17 mouse cellular contexts compared by ENCODE assay signal in the genomic region with DNA sequence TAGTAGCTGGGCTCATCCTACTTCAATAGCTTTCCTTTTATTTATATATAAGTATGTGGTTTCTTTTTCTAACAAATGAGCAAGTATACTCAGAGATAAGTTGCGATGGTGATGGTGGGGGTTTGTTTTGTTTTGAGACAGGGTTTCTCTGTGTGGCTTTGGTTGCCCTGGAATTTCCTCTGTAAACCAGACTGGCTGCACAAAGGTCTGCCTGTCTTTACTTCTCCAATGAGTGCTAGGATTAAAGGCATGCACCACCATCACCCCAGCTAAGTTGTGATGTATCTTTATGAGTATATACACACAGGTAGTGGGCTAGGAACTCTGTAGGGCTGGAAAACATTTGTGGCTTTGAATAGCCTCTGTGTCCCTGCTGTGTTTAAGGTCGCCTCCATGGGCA.
"Had no signal": no experiment of that assay in that cellular context is flagged by ENCODE, and none has a peak within 500 bp of the region (broad histone marks: within the 10 kb centered on the region; RNA-seq: fewer than 3 reads in every experiment).

No protein-coding gene starts in this region.

- H3K4me2 ChIP-seq: kidney, embryonic 15.5 days; limb, embryonic 13.5 days; liver, embryonic 11.5 days; liver, embryonic 15.5 days had no signal

- ATAC-seq: lung, postnatal 0 days; midbrain, embryonic 13.5 days had no signal

- H3K4me3 ChIP-seq: kidney, embryonic 15.5 days; limb, embryonic 13.5 days; liver, embryonic 15.5 days; midbrain, embryonic 13.5 days; neural tube, embryonic 12.5 days had no signal

- H3K27ac ChIP-seq: kidney, embryonic 15.5 days; limb, embryonic 13.5 days; liver, embryonic 15.5 days; midbrain, embryonic 13.5 days; neural tube, embryonic 12.5 days; stomach, postnatal 0 days had no signal

- H3K9me3 ChIP-seq: kidney, embryonic 15.5 days; limb, embryonic 13.5 days; liver, embryonic 15.5 days; midbrain, embryonic 13.5 days; neural tube, embryonic 12.5 days had no signal

- H3K4me1 ChIP-seq: kidney, embryonic 15.5 days; liver, embryonic 15.5 days; midbrain, embryonic 13.5 days; neural tube, embryonic 12.5 days had no signal

- DNase-seq: kidney, adult 2 months; kidney, postnatal 25 days; layer of hippocampus, adult 9-11 months; layer of hippocampus, postnatal 36 days; lung, adult 2 months; lung, postnatal 36 days; right cerebral cortex, adult 18-20 months; right cerebral cortex, postnatal 25 days; thymus, postnatal 4 days had no signal

- H3K36me3 ChIP-seq: kidney, embryonic 15.5 days; limb, embryonic 13.5 days; liver, embryonic 15.5 days; midbrain, embryonic 13.5 days; neural tube, embryonic 12.5 days had no signal

- H3K9ac ChIP-seq: kidney, embryonic 15.5 days; limb, embryonic 13.5 days; liver, embryonic 15.5 days; midbrain, embryonic 13.5 days; neural tube, embryonic 12.5 days had no signal
